8 mouse cellular contexts compared by ENCODE assay signal in genomic region chr6:124814858-124815774, GRCm38 (mm10). TPM values are rescaled to one million over a fixed set of nuclear protein-coding genes. Genes with fewer than 3 reads are reported as not detected.
DNase-seq lines count a peak whose midpoint lies in the region; ATAC-seq and TF ChIP-seq lines count a peak whose summit lies in the region.

No protein-coding gene starts in this region.

- 0 out of 2 replicates have a peak overlapping the region, but pooled peaks have one; percentile 74 for H3K4me3 ChIP-seq in kidney, postnatal 0 days (replicated peaks; ENCODE audit: low read depth, low read length)
- no peak overlapping the region; the same call in 1 of the 2 replicates for H3K4me3 ChIP-seq in intestine, embryonic 16.5 days (ENCODE audit: low read length)
- H3K4me3 ChIP-seq in neural tube, embryonic 12.5 days: no peak overlapping the region

- WGBS in kidney, postnatal 0 days: 61% methylated on average over 9 of the region's 9 CpGs
- 58% methylated on average over 9 of the region's 9 CpGs for WGBS in intestine, embryonic 16.5 days
- 69% methylated on average over 9 of the region's 9 CpGs for WGBS in neural tube, embryonic 12.5 days

- peaks cover 36% of the 10 kb centered on the region for H3K36me3 ChIP-seq in kidney, postnatal 0 days (ENCODE audit: insufficient read depth, low read length)
- peaks cover 25% of the 10 kb centered on the region for H3K36me3 ChIP-seq in intestine, embryonic 16.5 days (ENCODE audit: control insufficient read depth, insufficient read depth, low read length)
- H3K36me3 ChIP-seq in neural tube, embryonic 12.5 days: peaks cover 63% of the 10 kb centered on the region

- H3K9me3 ChIP-seq in kidney, postnatal 0 days (replicated peaks; ENCODE audit: low read length): no peaks in the 10 kb centered on the region
- no peaks in the 10 kb centered on the region for H3K9me3 ChIP-seq in intestine, embryonic 16.5 days (ENCODE audit: control insufficient read depth, low read length)
- no peaks in the 10 kb centered on the region for H3K9me3 ChIP-seq in neural tube, embryonic 12.5 days

- peak overlapping the region; percentile 62 for H3K4me2 ChIP-seq in kidney, postnatal 0 days (ENCODE audit: low read length)
- peak overlapping the region; percentile 63; the same call in 1 of the 2 replicates for H3K4me2 ChIP-seq in intestine, embryonic 16.5 days (ENCODE audit: low read depth, low read length)
- peak overlapping the region; percentile 9; the same call in 1 of the 2 replicates for H3K4me2 ChIP-seq in neural tube, embryonic 12.5 days (replicated peaks)

- no peaks in the 10 kb centered on the region for H3K27me3 ChIP-seq in kidney, postnatal 0 days (ENCODE audit: insufficient read depth, low read length)
- no peaks in the 10 kb centered on the region for H3K27me3 ChIP-seq in intestine, embryonic 16.5 days (replicated peaks; ENCODE audit: control insufficient read depth, insufficient read depth, low read length)
- H3K27me3 ChIP-seq in neural tube, embryonic 12.5 days (replicated peaks): no peaks in the 10 kb centered on the region

- peak; percentile 28 for DNase-seq in cerebellum, adult 8-10 months
- DNase-seq in cerebellum, postnatal 36 days: no peak
- peak; percentile 66 for DNase-seq in kidney, postnatal 0 days (ENCODE audit: low spot score)
- no peak for DNase-seq in kidney, adult 9 months
- no peak for DNase-seq in yolk sac, embryonic 10.5 days (ENCODE audit: low spot score)
- DNase-seq in testis, postnatal 14 days (ENCODE audit: low spot score): no peak

- peaks cover 19% of the 10 kb centered on the region; the same call in 1 of the 2 replicates for H3K4me1 ChIP-seq in kidney, postnatal 0 days (replicated peaks; ENCODE audit: insufficient read depth, low read length)
- H3K4me1 ChIP-seq in intestine, embryonic 16.5 days (ENCODE audit: control insufficient read depth, insufficient read depth, low read length): peaks cover 27% of the 10 kb centered on the region
- H3K4me1 ChIP-seq in neural tube, embryonic 12.5 days: peaks cover 34% of the 10 kb centered on the region

- 0 out of 2 replicates have a peak overlapping the region, but pooled peaks have one; percentile 8 for H3K27ac ChIP-seq in kidney, postnatal 0 days
- H3K27ac ChIP-seq in intestine, embryonic 16.5 days (ENCODE audit: low read length): peak overlapping the region; percentile 31; the same call in 1 of the 2 replicates
- no peak overlapping the region for H3K27ac ChIP-seq in neural tube, embryonic 12.5 days

- ATAC-seq in kidney, postnatal 0 days (replicated peaks; ENCODE audit: low FRiP score, low read depth): no peak
- no peak for ATAC-seq in intestine, embryonic 16.5 days
- ATAC-seq in neural tube, embryonic 12.5 days (ENCODE audit: low FRiP score, low read depth): no peak

- no peak for TF ChIP-seq CTCF in kidney, postnatal 0 days (IDR thresholded peaks at IDR 0.05; ENCODE audit: low read depth)

- H3K9ac ChIP-seq in kidney, postnatal 0 days (ENCODE audit: low read depth, low read length): no peak overlapping the region
- H3K9ac ChIP-seq in intestine, embryonic 16.5 days (ENCODE audit: low read depth, low read length): 0 out of 2 replicates have a peak overlapping the region, but pooled peaks have one; percentile 40
- H3K9ac ChIP-seq in neural tube, embryonic 12.5 days: 0 out of 2 replicates have a peak overlapping the region, but pooled peaks have one; percentile 13

RNA-seq across cellular contexts. Expression of gene Tpi1, which starts 1.0 kb away (rescaled TPM):
- polyA plus RNA-seq in kidney, postnatal 0 days (2015; fragmentation: Nextera tagmentation; extraction: Ambion mirVana): 664 and 686 TPM in 2 replicates
- 1,250 and 1,271 TPM in 2 replicates for polyA plus RNA-seq in intestine, embryonic 16.5 days (2015; fragmentation: Nextera tagmentation; extraction: Ambion mirVana)
- polyA plus RNA-seq in neural tube, embryonic 12.5 days (2016; fragmentation: Nextera tagmentation; extraction: Ambion mirVana): 461 and 485 TPM in 2 replicates

RNA-seq across cellular contexts. Expression of gene Spsb2, which starts 6.7 kb away (rescaled TPM):
- polyA plus RNA-seq in kidney, postnatal 0 days (2015; fragmentation: Nextera tagmentation; extraction: Ambion mirVana): 26.1 and 27.4 TPM in 2 replicates
- polyA plus RNA-seq in intestine, embryonic 16.5 days (2015; fragmentation: Nextera tagmentation; extraction: Ambion mirVana): 25.7 and 31.7 TPM in 2 replicates
- 8.2 and 8.5 TPM in 2 replicates for polyA plus RNA-seq in neural tube, embryonic 12.5 days (2016; fragmentation: Nextera tagmentation; extraction: Ambion mirVana)

RNA-seq across cellular contexts. Expression of gene Usp5, which starts 14.2 kb away (rescaled TPM):
- 96.6 and 106 TPM in 2 replicates for polyA plus RNA-seq in kidney, postnatal 0 days (2015; fragmentation: Nextera tagmentation; extraction: Ambion mirVana)
- 106 and 117 TPM in 2 replicates for polyA plus RNA-seq in intestine, embryonic 16.5 days (2015; fragmentation: Nextera tagmentation; extraction: Ambion mirVana)
- polyA plus RNA-seq in neural tube, embryonic 12.5 days (2016; fragmentation: Nextera tagmentation; extraction: Ambion mirVana): 203 TPM in 2 replicates

RNA-seq across cellular contexts. Expression of gene Cdca3, which starts 14.2 kb away (rescaled TPM):
- 85.1 and 91.2 TPM in 2 replicates for polyA plus RNA-seq in kidney, postnatal 0 days (2015; fragmentation: Nextera tagmentation; extraction: Ambion mirVana)
- 153 and 183 TPM in 2 replicates for polyA plus RNA-seq in intestine, embryonic 16.5 days (2015; fragmentation: Nextera tagmentation; extraction: Ambion mirVana)
- polyA plus RNA-seq in neural tube, embryonic 12.5 days (2016; fragmentation: Nextera tagmentation; extraction: Ambion mirVana): 115 and 124 TPM in 2 replicates

RNA-seq across cellular contexts. Expression of gene Gnb3, which starts 25.0 kb away (rescaled TPM):
- 0.98 and 1.2 TPM in 2 replicates for polyA plus RNA-seq in kidney, postnatal 0 days (2015; fragmentation: Nextera tagmentation; extraction: Ambion mirVana)
- 0.70 and 1.7 TPM in 2 replicates for polyA plus RNA-seq in intestine, embryonic 16.5 days (2015; fragmentation: Nextera tagmentation; extraction: Ambion mirVana)
- 0.50 and 0.52 TPM in 2 replicates for polyA plus RNA-seq in neural tube, embryonic 12.5 days (2016; fragmentation: Nextera tagmentation; extraction: Ambion mirVana)

Comparison
In these comparisons a context has a peak if more than half of its experiments do, and no peak if none do; other contexts are left out.
1. DNase-seq: peak in cerebellum, adult 8-10 months (single experiment) and kidney, postnatal 0 days (single experiment); none in cerebellum, postnatal 36 days (0 of 2), kidney, adult 9 months (single experiment), yolk sac, embryonic 10.5 days (single experiment) and testis, postnatal 14 days (single experiment).
2. H3K4me2 ChIP-seq: peak in every context shown above with its lines; median percentile 63 in intestine, embryonic 16.5 days; 62 in kidney, postnatal 0 days; 9 in neural tube, embryonic 12.5 days.